Mouse (Mus musculus): Measurements from ENCODE around the gene Prkag2. TPM values are rescaled to one million over a fixed set of nuclear protein-coding genes. Genes with fewer than 3 reads are reported as not detected.
A peak's percentile ranks its signal among the peaks of the same experiment; 100 is the strongest.

The Prkag2 gene
- total RNA-seq, 2 experiments from 2014 or later = 6.9 to 9.1 TPM

GRCm38 (mm10) chr5:24902835-24903234 lies 197.6 kb downstream of the Prkag2 start:
- ATAC-seq (replicated peaks; ENCODE audit: low FRiP score, low TSS enrichment, poor library complexity, severe bottlenecking) = peak; percentile 77

DNA sequence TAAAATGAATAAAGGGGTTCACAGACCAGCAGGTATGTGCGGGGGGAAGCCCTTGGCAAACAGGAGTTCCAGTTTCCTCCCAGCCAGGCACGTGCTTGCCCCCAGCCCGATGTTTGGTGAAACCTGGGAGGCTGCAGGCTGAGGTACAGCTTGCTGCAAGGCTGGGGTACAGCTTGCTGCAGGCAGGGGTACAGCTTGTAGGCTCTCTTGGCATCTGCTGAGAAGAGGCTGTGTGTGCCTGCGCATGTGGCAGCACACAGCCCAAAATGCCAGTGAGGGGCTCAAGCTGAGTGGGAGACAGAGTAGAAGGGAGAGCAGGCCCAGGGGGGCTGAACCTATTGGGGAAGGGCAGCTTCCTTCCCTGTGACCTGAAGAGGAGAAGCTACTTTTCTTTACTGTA lies 204.8 kb downstream of the Prkag2 start:
- no peak for ATAC-seq (replicated peaks; ENCODE audit: low FRiP score, low TSS enrichment, poor library complexity, severe bottlenecking)

DNA sequence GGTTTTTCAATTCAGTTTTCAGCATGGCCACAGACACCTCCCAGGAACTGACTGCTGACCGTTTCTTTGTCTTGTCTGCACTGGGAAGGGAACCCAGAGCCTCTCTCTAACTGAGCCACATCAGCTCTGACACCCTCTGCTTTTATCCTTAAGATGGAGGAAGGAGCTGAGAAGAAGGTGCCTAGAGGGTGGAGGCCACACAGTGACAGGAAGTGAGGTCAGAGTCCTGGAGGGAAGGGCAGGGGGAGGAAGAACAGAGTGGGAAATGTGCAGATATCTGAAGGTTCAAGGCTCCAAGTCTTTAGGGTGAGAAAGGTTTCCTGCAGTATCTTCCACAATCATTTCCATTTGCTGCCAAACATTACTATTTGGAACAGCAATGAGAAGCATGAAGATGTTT lies 205.6 kb downstream of the Prkag2 start:
- 0 out of 2 replicates have a peak, but pooled peaks have one; percentile 47 for ATAC-seq (replicated peaks; ENCODE audit: low FRiP score, low TSS enrichment, poor library complexity, severe bottlenecking)

GRCm38 (mm10) chr5:24892461-24892860 lies 208.0 kb downstream of the Prkag2 start:
- no peak for ATAC-seq (replicated peaks; ENCODE audit: low FRiP score, low TSS enrichment, poor library complexity, severe bottlenecking)

- no peak for ATAC-seq (replicated peaks; ENCODE audit: low FRiP score, low TSS enrichment, poor library complexity, severe bottlenecking)
Observed at GRCm38 (mm10) chr5:24889860-24890259, 210.6 kb downstream of the Prkag2 start.

DNA sequence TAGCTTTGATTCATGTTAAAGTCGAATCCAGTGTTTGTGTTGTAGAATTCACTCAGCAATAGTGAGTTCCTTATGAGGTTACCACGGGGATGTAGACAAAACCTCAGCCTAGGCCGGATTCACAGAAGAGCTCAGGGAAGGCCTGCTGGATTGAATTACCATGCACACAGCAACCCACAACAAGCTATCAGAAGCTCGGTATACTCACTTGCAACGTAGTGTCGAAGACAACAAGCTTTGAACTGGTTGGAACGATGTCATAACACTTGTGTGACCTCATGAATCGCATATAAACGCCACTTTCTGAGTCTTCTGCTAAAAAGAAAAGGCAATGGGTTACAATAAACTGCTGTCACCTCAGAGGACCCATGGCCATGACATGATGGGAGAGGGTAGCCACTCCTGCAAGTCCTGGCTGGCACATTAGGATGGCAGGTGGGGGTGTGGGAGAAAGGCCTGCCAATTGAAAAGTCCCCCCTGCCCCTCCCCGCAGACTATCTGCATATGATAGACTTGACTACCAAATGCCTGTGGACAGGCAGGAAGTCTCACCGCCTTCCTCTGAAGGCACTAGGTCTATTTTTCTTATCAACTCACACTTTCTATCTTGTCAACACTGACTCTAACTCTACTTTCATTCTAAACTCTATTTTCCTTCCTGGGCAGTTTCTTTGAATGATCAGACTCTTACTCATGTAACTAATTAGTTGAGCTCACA lies 211.4 kb downstream of the Prkag2 start:
- ATAC-seq (replicated peaks; ENCODE audit: low FRiP score, low TSS enrichment, poor library complexity, severe bottlenecking) = no peak

GRCm38 (mm10) chr5:24887271-24887670 lies 213.2 kb downstream of the Prkag2 start:
- no peak for ATAC-seq (replicated peaks; ENCODE audit: low FRiP score, low TSS enrichment, poor library complexity, severe bottlenecking)

DNA sequence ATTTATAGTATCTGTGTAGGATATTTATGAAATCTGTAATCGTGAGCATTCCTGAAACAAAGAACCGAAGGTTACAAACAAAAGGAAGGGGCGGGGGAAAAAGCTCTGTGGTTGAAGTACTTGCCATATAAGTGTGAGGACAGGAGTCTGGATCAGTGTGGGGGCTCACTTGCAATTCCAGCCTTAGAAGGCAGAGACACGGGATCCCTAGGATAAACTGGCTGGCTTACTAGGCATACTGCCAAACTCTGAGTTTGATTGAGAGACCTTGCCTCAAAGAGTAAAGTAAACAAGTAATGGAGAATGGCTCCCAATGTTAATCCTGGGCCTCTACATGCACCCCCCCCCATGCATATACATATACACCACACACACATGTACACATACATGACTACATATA lies 221.7 kb downstream of the Prkag2 start:
- ATAC-seq (replicated peaks; ENCODE audit: low FRiP score, low TSS enrichment, poor library complexity, severe bottlenecking) = no peak

DNA sequence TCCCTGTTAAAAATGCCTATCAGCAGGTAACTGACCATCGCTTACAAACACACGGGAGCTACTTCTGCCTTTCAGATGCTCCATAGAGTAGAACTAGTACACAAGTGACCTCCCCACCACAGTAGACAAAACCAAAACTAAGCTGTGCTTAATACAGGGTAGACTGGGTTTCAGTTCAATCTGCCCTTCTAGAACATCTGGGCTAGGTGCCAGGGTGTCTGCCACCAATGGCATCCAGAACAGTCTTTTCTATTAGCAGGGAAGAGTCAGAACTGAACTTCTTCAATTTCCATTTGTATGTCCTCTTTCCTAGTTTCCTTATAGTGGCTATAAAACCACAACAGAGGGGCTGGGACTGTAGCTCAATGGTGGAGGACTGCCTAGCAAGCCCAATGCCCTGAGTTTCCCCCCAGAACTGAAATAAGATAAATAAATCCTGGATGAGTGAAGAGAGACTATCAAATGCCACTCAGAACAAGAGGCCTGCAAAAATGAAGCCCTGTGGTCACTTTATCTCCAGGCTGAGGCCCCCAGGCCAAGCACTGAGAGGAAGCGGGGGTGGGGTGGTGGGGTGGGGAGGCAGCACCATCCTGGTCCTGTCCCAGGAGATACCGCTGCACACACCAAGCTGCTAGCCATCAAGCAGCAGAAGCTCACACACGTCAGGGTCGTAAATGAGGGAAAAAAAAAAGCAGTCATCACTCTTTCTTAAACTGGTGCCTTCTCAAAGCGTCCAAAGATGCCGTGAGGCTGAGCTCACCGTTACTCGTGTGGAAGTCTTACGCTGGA lies 222.4 kb downstream of the Prkag2 start:
- ATAC-seq (replicated peaks; ENCODE audit: low FRiP score, low TSS enrichment, poor library complexity, severe bottlenecking) = peak; percentile 61

DNA sequence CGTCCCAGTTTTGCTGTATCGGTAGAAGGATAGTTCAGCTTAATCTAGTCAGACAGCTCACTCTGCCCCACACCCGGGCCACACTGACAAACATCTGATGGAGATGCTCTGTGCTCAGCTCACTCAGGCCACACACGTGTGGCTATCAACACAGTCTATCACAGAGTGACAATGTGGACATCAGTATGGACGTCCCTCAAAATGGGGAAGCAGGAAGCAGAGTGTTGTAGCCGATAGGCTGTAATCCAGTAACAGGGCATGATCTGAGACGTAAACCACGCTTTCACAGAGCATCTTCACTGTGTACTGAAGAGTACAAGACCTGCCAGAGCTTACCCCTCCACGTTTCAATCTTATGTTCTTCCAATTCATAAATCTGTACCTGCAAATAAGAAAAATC lies 223.8 kb downstream of the Prkag2 start:
- ATAC-seq (replicated peaks; ENCODE audit: low FRiP score, low TSS enrichment, poor library complexity, severe bottlenecking) = 0 out of 2 replicates have a peak, but pooled peaks have one; percentile 10

- ATAC-seq (replicated peaks; ENCODE audit: low FRiP score, low TSS enrichment, poor library complexity, severe bottlenecking) = no peak
Observed at GRCm38 (mm10) chr5:24874111-24874510, 226.3 kb downstream of the Prkag2 start.

- no peak for ATAC-seq (replicated peaks; ENCODE audit: low FRiP score, low TSS enrichment, poor library complexity, severe bottlenecking)
Observed at GRCm38 (mm10) chr5:24873221-24873620, 227.2 kb downstream of the Prkag2 start.

- no peak for ATAC-seq (replicated peaks; ENCODE audit: low FRiP score, low TSS enrichment, poor library complexity, severe bottlenecking)
Observed at GRCm38 (mm10) chr5:24871276-24871675, 229.2 kb downstream of the Prkag2 start.

DNA sequence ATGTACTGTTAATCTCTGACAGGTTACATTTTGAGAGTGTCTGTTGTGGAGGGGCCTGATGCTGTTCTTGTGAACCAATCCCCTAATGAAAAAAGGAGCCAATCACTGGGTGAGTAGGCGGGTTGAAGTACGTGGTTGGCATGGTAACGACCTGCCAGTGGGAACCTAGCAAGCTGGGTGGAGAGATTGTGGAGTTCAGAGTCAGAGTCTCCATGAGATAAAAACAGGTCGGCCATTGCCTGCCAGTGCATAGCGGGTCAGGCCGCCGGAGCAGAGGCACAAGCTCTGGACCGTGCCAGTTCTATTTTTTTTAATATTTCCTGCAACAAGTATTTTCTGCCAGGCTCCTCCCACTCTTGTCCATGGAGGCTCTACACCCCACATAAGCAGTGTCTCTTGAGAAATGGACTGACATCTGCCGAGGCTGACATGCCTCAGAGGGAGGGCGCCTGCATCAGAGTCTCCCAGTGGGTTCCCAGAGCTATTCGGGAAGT lies 230.6 kb downstream of the Prkag2 start:
- peak; percentile 78 for ATAC-seq (replicated peaks; ENCODE audit: low FRiP score, low TSS enrichment, poor library complexity, severe bottlenecking)

- ATAC-seq (replicated peaks; ENCODE audit: low FRiP score, low TSS enrichment, poor library complexity, severe bottlenecking) = peak; percentile 82
Observed at GRCm38 (mm10) chr5:24863804-24864203, 236.6 kb downstream of the Prkag2 start.

DNA sequence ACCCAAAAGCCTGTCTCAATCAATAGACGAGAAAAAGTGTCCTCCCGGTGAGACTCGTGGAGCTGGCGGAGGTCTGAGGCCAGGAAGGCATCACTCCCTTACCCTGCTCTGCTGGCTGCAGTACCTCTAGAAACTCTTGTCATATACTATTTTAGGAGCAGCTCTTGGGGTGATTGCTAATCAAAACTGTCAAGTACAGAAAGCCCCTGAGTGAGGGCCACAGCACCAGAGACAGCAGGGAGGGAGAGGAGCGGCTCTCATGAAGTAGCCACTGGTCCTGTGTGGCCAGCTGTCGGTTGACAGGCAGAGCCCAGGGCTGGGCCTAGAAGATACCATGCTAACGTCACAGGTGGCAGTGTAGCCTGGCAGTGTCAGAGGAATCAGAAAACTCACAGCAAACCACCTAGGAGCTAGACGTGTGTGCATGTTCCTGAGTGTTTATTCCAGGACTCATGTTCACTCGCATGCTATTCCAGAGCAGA lies 239.0 kb downstream of the Prkag2 start:
- no peak for ATAC-seq (replicated peaks; ENCODE audit: low FRiP score, low TSS enrichment, poor library complexity, severe bottlenecking)

DNA sequence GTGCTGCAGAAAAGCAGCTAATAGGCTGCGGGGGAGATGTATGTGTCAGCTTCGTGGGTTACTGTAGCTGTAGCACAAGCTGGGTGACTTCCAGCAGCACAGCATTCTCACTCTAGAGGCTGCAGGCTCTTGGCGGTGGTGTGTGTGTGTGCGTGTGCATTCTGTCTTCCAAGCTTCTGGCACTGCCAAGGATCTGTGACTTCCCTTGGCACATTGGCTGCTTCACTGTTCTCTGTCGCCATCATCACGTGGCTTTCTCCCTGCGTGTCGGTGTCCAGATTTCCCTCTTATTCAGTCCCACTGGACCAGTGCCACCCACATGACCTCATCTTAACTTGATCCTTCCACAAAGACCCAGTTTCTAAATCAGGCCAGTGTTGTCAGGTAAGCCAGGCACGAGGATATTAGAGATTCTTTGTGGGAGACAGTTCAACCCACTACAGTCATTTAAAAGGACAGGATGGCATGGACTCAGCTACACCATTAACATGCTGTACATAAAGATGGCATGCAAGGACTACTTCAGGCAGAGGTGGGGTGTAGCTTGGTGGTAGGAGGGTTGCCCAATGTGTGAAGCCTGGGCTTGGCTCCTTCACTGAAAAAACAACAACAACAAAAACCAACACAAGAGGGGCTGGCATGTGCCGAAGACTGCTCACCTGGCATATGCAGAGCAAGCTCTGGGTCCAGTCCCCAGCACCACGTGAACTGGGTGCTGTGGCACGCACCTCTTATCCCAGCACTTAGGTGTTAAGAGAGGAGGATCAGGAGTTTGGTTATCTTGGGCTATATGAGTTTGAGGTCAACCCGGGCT lies 239.6 kb downstream of the Prkag2 start:
- no peak for ATAC-seq (replicated peaks; ENCODE audit: low FRiP score, low TSS enrichment, poor library complexity, severe bottlenecking)

GRCm38 (mm10) chr5:24859771-24860540 lies 240.5 kb downstream of the Prkag2 start:
- ATAC-seq (replicated peaks; ENCODE audit: low FRiP score, low TSS enrichment, poor library complexity, severe bottlenecking) = peak; percentile 28; the same call in 1 of the 2 replicates
